Mouse (Mus musculus) embryonic fibroblast, embryonic 13.5 days (primary cell): ENCODE results near the gene Iqschfp. TPM values are rescaled to one million over a fixed set of nuclear protein-coding genes. Genes with fewer than 3 reads are reported as not detected.

Experiments
- H3K27ac ChIP-seq: 2 replicates; pipeline ENCODE4 v1.5.1; 2012; ENCODE audit warnings: low read length, control low read depth, inconsistent platforms; ENCODE audit not compliant: insufficient read depth
- H3K4me1 ChIP-seq: 2 replicates; pipeline ENCODE4 v1.6.1; 2011; ENCODE audit warnings: low read length; ENCODE audit not compliant: control insufficient read depth, insufficient read depth
- H3K4me3 ChIP-seq: 2 replicates; pipeline ENCODE4 v1.5.1; 2011; ENCODE audit warnings: mild to moderate bottlenecking, control low read depth, low read length; ENCODE audit not compliant: insufficient read depth
- CTCF ChIP-seq: IDR thresholded peaks from 2 replicates; pipeline ENCODE4 v1.5.1; 2011; ENCODE audit warnings: mild to moderate bottlenecking, control low read depth, low read length, moderate library complexity, borderline replicate concordance; ENCODE audit not compliant: insufficient read depth
- POLR2A ChIP-seq: IDR thresholded peaks from 2 replicates; pipeline ENCODE4 v1.6.1; 2011; ENCODE audit warnings: low read depth, mild to moderate bottlenecking, control low read depth, low read length, moderate library complexity
- polyA plus RNA-seq: library from polyadenylated mRNA; stranded (reverse); fragments of >200 nt; gene quantifications from 2 replicates; pipeline ENCODE4 v1.2.4, GENCODE M21; 2011; ENCODE audit warnings: low read depth; ENCODE audit not compliant: missing spikeins, insufficient read length

The Iqschfp gene
- polyA plus RNA-seq, 1 experiment = not detected

- peak overlapping the region; percentile 60 for H3K27ac ChIP-seq
- TF ChIP-seq POLR2A = no peak
- no peak for TF ChIP-seq CTCF
- peaks cover 6% of the 10 kb centered on the region; the same call in 1 of the 2 replicates for H3K4me1 ChIP-seq
- no peak overlapping the region for H3K4me3 ChIP-seq
Observed at GRCm38 (mm10) chr3:68477478-68477877, 585.4 kb downstream of the Iqschfp start.

- Histone ChIP-seq H3K4me1 (peaks cover 6% of the 10 kb centered on the region; the same call in 1 of the 2 replicates), H3K4me3 (no peak overlapping the region), H3K27ac (no peak overlapping the region)
- TF ChIP-seq POLR2A = no peak
- TF ChIP-seq CTCF = no peak
Observed at GRCm38 (mm10) chr3:68479266-68479665, 587.2 kb downstream of the Iqschfp start.

GRCm38 (mm10) chr3:68483517-68483916 is 591.5 kb downstream of the Iqschfp start:
- Histone ChIP-seq H3K4me3 (no peak overlapping the region), H3K4me1 (0 out of 2 replicates have a peak, but pooled peaks cover 2% of the 10 kb centered on the region), H3K27ac (no peak overlapping the region)
- no peak for TF ChIP-seq CTCF
- no peak for TF ChIP-seq POLR2A

GRCm38 (mm10) chr3:68484021-68484420 is 592.0 kb downstream of the Iqschfp start:
- Histone ChIP-seq H3K4me1 (0 out of 2 replicates have a peak, but pooled peaks cover 2% of the 10 kb centered on the region), H3K4me3 (no peak overlapping the region), H3K27ac (no peak overlapping the region)
- TF ChIP-seq CTCF (no peak), POLR2A (no peak)

GRCm38 (mm10) chr3:68484561-68484960 is 592.5 kb downstream of the Iqschfp start:
- no peak overlapping the region for H3K27ac ChIP-seq
- TF ChIP-seq CTCF = no peak
- TF ChIP-seq POLR2A = no peak
- H3K4me3 ChIP-seq = no peak overlapping the region
- H3K4me1 ChIP-seq = 0 out of 2 replicates have a peak, but pooled peaks cover 2% of the 10 kb centered on the region

GRCm38 (mm10) chr3:68487621-68488020 is 595.6 kb downstream of the Iqschfp start:
- no peak overlapping the region for H3K27ac ChIP-seq
- TF ChIP-seq POLR2A (no peak), CTCF (no peak)
- H3K4me1 ChIP-seq = peaks cover 6% of the 10 kb centered on the region; the same call in 1 of the 2 replicates
- no peak overlapping the region for H3K4me3 ChIP-seq

- no peak overlapping the region for H3K4me3 ChIP-seq
- H3K27ac ChIP-seq = no peak overlapping the region
- peaks cover 6% of the 10 kb centered on the region; the same call in 1 of the 2 replicates for H3K4me1 ChIP-seq
- TF ChIP-seq CTCF = no peak
Observed at GRCm38 (mm10) chr3:68488316-68488715, 596.3 kb downstream of the Iqschfp start.

GRCm38 (mm10) chr3:68491516-68491915 is 599.5 kb downstream of the Iqschfp start:
- Histone ChIP-seq H3K4me3 (no peak overlapping the region), H3K27ac (no peak overlapping the region), H3K4me1 (peaks cover 6% of the 10 kb centered on the region; the same call in 1 of the 2 replicates)
- TF ChIP-seq CTCF (no peak), POLR2A (no peak)

GRCm38 (mm10) chr3:68492066-68492465 is 600.0 kb downstream of the Iqschfp start:
- peaks cover 6% of the 10 kb centered on the region; the same call in 1 of the 2 replicates for H3K4me1 ChIP-seq

GRCm38 (mm10) chr3:68492513-68492912 is 600.5 kb downstream of the Iqschfp start:
- no peak for TF ChIP-seq CTCF
- TF ChIP-seq POLR2A = no peak
- peaks cover 6% of the 10 kb centered on the region; the same call in 1 of the 2 replicates for H3K4me1 ChIP-seq
- H3K4me3 ChIP-seq = peak overlapping the region; percentile 56
- H3K27ac ChIP-seq = peak overlapping the region; percentile 74

More at GRCm38 (mm10) chr3:68492066-68492465, 600.0 kb downstream of the Iqschfp start:
- TF ChIP-seq CTCF (no peak), POLR2A (no peak)
- H3K27ac ChIP-seq = peak overlapping the region; percentile 74
- peak overlapping the region; percentile 56; the same call in 1 of the 2 replicates for H3K4me3 ChIP-seq
